In genomic region chr9:51185386-51185785, GRCm38 (mm10) we compare ENCODE assay signal across 21 mouse cellular contexts. TPM values are rescaled to one million over a fixed set of nuclear protein-coding genes. Genes with fewer than 3 reads are reported as not detected.
DNase-seq lines count a peak whose midpoint lies in the region; ATAC-seq and TF ChIP-seq lines count a peak whose summit lies in the region.
"Had no signal": no experiment of that assay in that cellular context is flagged by ENCODE, and none has a peak within 500 bp of the region (broad histone marks: within the 10 kb centered on the region; RNA-seq: fewer than 3 reads in every experiment).

No protein-coding gene starts in this region.

- no peaks in the 10 kb centered on the region for H3K27me3 ChIP-seq in myocyte (ENCODE audit: control insufficient read depth, insufficient read depth, insufficient read length)
- H3K27me3 ChIP-seq in forebrain, embryonic 11.5 days (ENCODE audit: control insufficient read depth, insufficient read depth, low read length), result no peaks in the 10 kb centered on the region
- H3K27me3 ChIP-seq: midbrain, embryonic 13.5 days had no signal

- no peak overlapping the region for H3K4me2 ChIP-seq in myocyte (ENCODE audit: low read depth)
- no peak overlapping the region for H3K4me2 ChIP-seq in forebrain, embryonic 11.5 days (ENCODE audit: low read depth, low read length, severe bottlenecking)
- H3K4me2 ChIP-seq: embryonic facial prominence, embryonic 13.5 days; liver, embryonic 11.5 days; lung, embryonic 14.5 days; midbrain, embryonic 13.5 days had no signal

- no peak overlapping the region for H3K4me3 ChIP-seq in myocyte
- no peak overlapping the region for H3K4me3 ChIP-seq in forebrain, embryonic 11.5 days (ENCODE audit: low read depth, low read length)
- H3K4me3 ChIP-seq: embryonic facial prominence, embryonic 13.5 days; midbrain, embryonic 13.5 days had no signal

- no peak for TF ChIP-seq POLR2A in myocyte (IDR thresholded peaks at IDR 0.05; ENCODE audit: insufficient read length, low read depth)

- H3K36me3 ChIP-seq in myocyte (ENCODE audit: control insufficient read depth, insufficient read depth), result no peaks in the 10 kb centered on the region
- H3K36me3 ChIP-seq in forebrain, embryonic 11.5 days (ENCODE audit: control insufficient read depth, insufficient read depth, low read length), result no peaks in the 10 kb centered on the region
- H3K36me3 ChIP-seq: embryonic facial prominence, embryonic 13.5 days; midbrain, embryonic 13.5 days had no signal

- no peak overlapping the region for H3K9ac ChIP-seq in forebrain, embryonic 11.5 days (ENCODE audit: low read length)
- H3K9ac ChIP-seq: embryonic facial prominence, embryonic 13.5 days; lung, embryonic 14.5 days; midbrain, embryonic 13.5 days had no signal

- 92% methylated on average over 4 of the region's 4 CpGs for WGBS in forebrain, embryonic 11.5 days

- peak; percentile 71 for DNase-seq in right cerebral cortex, adult 18-20 months
- DNase-seq in right cerebral cortex, postnatal 4 days, result no peak
- peak; percentile 38 to 71 for DNase-seq in left cerebral cortex, adult 18-20 months (ENCODE audit: low spot score in 2 of 2)
- DNase-seq in thymus, postnatal 36 days, result peak; percentile 33 to 42
- DNase-seq in ovary, postnatal 10 days (ENCODE audit: low spot score), result no peak
- DNase-seq in forebrain, embryonic 11.5 days (ENCODE audit: low spot score), result no peak
- DNase-seq: cerebellum, adult 11 months; lung, embryonic 14.5 days had no signal

- H3K79me2 ChIP-seq in myocyte (ENCODE audit: control insufficient read depth, insufficient read depth), result no peaks in the 10 kb centered on the region

- H3ac ChIP-seq in myocyte (ENCODE audit: control insufficient read depth, insufficient read length), result no peak overlapping the region

- H3K27ac ChIP-seq in forebrain, embryonic 11.5 days (ENCODE audit: low read depth, low read length), result no peak overlapping the region
- H3K27ac ChIP-seq: embryonic facial prominence, embryonic 13.5 days; kidney, postnatal 0 days; macrophage; midbrain, embryonic 13.5 days had no signal

- no peaks in the 10 kb centered on the region for H3K9me3 ChIP-seq in forebrain, embryonic 11.5 days (ENCODE audit: control insufficient read depth, low read length)
- H3K9me3 ChIP-seq: embryonic facial prominence, embryonic 13.5 days; midbrain, embryonic 13.5 days had no signal

- no peaks in the 10 kb centered on the region for H3K4me1 ChIP-seq in forebrain, embryonic 11.5 days (replicated peaks; ENCODE audit: control insufficient read depth, insufficient read depth, low read length)
- H3K4me1 ChIP-seq: midbrain, embryonic 13.5 days had no signal

- no peak for ATAC-seq in forebrain, embryonic 11.5 days (replicated peaks; ENCODE audit: low FRiP score)
- ATAC-seq: intestine, embryonic 16.5 days; midbrain, embryonic 13.5 days had no signal

TF ChIP-seq in myocyte, 11 proteins besides CTCF, POLR2A, EP300 and RAD21:
- TF ChIP-seq TCF12 (IDR thresholded peaks at IDR 0.05; ENCODE audit: insufficient read depth, poor library complexity, severe bottlenecking) (no peak), MYOD1 (IDR thresholded peaks at IDR 0.05; ENCODE audit: control insufficient read depth in 1 of 3, insufficient read length in 2 of 3, low read depth in 2 of 3) (peak in 2 of 3 experiments; percentile 80 to 84)

RNA-seq across cellular contexts. Expression of gene Gm32742, which starts 20.1 kb away (rescaled TPM):
- total RNA-seq in left cerebral cortex, adult 18-20 months (2021), result not detected
- polyA plus RNA-seq in myocyte (2012; fragmentation: generic; extraction: Trizol), result 0.22 TPM
- polyA plus RNA-seq in forebrain, embryonic 11.5 days (2014; fragmentation: Nextera tagmentation; extraction: Ambion mirVana), result not detected in 2 replicates
- total RNA-seq: left cerebral cortex, adult 8-10 months had no signal
- polyA plus RNA-seq: heart, embryonic 14.5 days; hindbrain, embryonic 11.5 days; kidney, postnatal 0 days; lung, embryonic 14.5 days; macrophage; midbrain, embryonic 13.5 days; neural tube, embryonic 11.5 days had no signal

RNA-seq across cellular contexts. Expression of gene Pou2af1, which starts 28.1 kb away (rescaled TPM):
- not detected for total RNA-seq in left cerebral cortex, adult 18-20 months (2021)
- polyA plus RNA-seq in myocyte (2012; fragmentation: generic; extraction: Trizol), result 1.4 TPM
- polyA plus RNA-seq in forebrain, embryonic 11.5 days (2014; fragmentation: Nextera tagmentation; extraction: Ambion mirVana), result not detected in 2 replicates
- total RNA-seq: common myeloid progenitor, adult 5-6 weeks; granulocyte monocyte progenitor cell, adult 5-6 weeks had no signal
- polyA plus RNA-seq: heart, embryonic 14.5 days; hindbrain, embryonic 11.5 days; kidney, postnatal 0 days; lung, embryonic 14.5 days; midbrain, embryonic 13.5 days; neural tube, embryonic 11.5 days had no signal

Comparison
In these comparisons a context has a peak if more than half of its experiments do, and no peak if none do; other contexts are left out.
1. DNase-seq: peak in right cerebral cortex, adult 18-20 months (single experiment), left cerebral cortex, adult 18-20 months (2 of 2) and thymus, postnatal 36 days (2 of 2); none in right cerebral cortex, postnatal 4 days (single experiment), ovary, postnatal 10 days (single experiment) and forebrain, embryonic 11.5 days (single experiment).